Mouse (Mus musculus): ENCODE data around the gene Egln1.

The Egln1 gene

GRCm38 (mm10) chr8:124909936-124910335 lies 39.2 kb downstream of the Egln1 start:
- no peak for DNase-seq (ENCODE audit: low spot score)

- DNase-seq (ENCODE audit: low spot score) = no peak
These were observed 43.6 kb downstream of the Egln1 start for GRCm38 (mm10) chr8:124905482-124905881.

- DNase-seq (ENCODE audit: low spot score) = no peak
These were observed 45.9 kb downstream of the Egln1 start for GRCm38 (mm10) chr8:124903198-124903597.

GRCm38 (mm10) chr8:124898251-124898905 lies 50.7 kb downstream of the Egln1 start:
- DNase-seq (ENCODE audit: low spot score) = no peak

GRCm38 (mm10) chr8:124897386-124898250 lies 51.5 kb downstream of the Egln1 start, which contains the start of the genes Exoc8 and Sprtn:
TSS of gene Exoc8 (minus strand) at chr8:124897705.
TSS of gene Sprtn (plus strand) at chr8:124897886.
- DNase-seq (ENCODE audit: low spot score) = peak; percentile 99

GRCm38 (mm10) chr8:124896632-124897385 lies 52.3 kb downstream of the Egln1 start:
- DNase-seq (ENCODE audit: low spot score) = peak; percentile 56

GRCm38 (mm10) chr8:124896010-124896631 lies 53.0 kb downstream of the Egln1 start:
- DNase-seq (ENCODE audit: low spot score) = no peak

- no peak for DNase-seq (ENCODE audit: low spot score)
These were observed 56.5 kb downstream of the Egln1 start for GRCm38 (mm10) chr8:124892596-124892995.

GRCm38 (mm10) chr8:124888385-124888784 lies 60.7 kb downstream of the Egln1 start:
- no peak for DNase-seq (ENCODE audit: low spot score)

- DNase-seq (ENCODE audit: low spot score) = no peak
These were observed 70.1 kb downstream of the Egln1 start for GRCm38 (mm10) chr8:124878946-124879526.

GRCm38 (mm10) chr8:124878141-124878540 lies 71.0 kb downstream of the Egln1 start:
- DNase-seq (ENCODE audit: low spot score) = no peak

- DNase-seq (ENCODE audit: low spot score) = no peak
These were observed 76.4 kb downstream of the Egln1 start for GRCm38 (mm10) chr8:124872690-124873089.

GRCm38 (mm10) chr8:124872081-124872480 lies 77.0 kb downstream of the Egln1 start:
- no peak for DNase-seq (ENCODE audit: low spot score)

GRCm38 (mm10) chr8:124871474-124871873 lies 77.7 kb downstream of the Egln1 start:
- no peak for DNase-seq (ENCODE audit: low spot score)

- DNase-seq (ENCODE audit: low spot score) = no peak
These were observed 79.4 kb downstream of the Egln1 start for GRCm38 (mm10) chr8:124869708-124870107.

GRCm38 (mm10) chr8:124867126-124867525 lies 82.0 kb downstream of the Egln1 start:
- no peak for DNase-seq (ENCODE audit: low spot score)

- DNase-seq (ENCODE audit: low spot score) = no peak
These were observed 82.5 kb downstream of the Egln1 start for GRCm38 (mm10) chr8:124866669-124867068.

GRCm38 (mm10) chr8:124863729-124864128 lies 85.4 kb downstream of the Egln1 start:
- no peak for DNase-seq (ENCODE audit: low spot score)

GRCm38 (mm10) chr8:124863163-124863677 lies 85.9 kb downstream of the Egln1 start:
- no peak for DNase-seq (ENCODE audit: low spot score)

- peak; percentile 95 for DNase-seq (ENCODE audit: low spot score)
These were observed 86.6 kb downstream of the Egln1 start, which contains the start of the genes Gnpat and 2810004N23Rik for GRCm38 (mm10) chr8:124862321-124863162. TSS of gene Gnpat (plus strand) at chr8:124863033. TSS of gene 2810004N23Rik (minus strand) at chr8:124863120.
